Mouse (Mus musculus): ENCODE results near the gene Tescl. TPM values are rescaled to one million over a fixed set of nuclear protein-coding genes. Genes with fewer than 3 reads are reported as not detected.

Tescl gene
- polyA plus RNA-seq, 1 experiment from 2014 or later, result 0.20 TPM

DNA sequence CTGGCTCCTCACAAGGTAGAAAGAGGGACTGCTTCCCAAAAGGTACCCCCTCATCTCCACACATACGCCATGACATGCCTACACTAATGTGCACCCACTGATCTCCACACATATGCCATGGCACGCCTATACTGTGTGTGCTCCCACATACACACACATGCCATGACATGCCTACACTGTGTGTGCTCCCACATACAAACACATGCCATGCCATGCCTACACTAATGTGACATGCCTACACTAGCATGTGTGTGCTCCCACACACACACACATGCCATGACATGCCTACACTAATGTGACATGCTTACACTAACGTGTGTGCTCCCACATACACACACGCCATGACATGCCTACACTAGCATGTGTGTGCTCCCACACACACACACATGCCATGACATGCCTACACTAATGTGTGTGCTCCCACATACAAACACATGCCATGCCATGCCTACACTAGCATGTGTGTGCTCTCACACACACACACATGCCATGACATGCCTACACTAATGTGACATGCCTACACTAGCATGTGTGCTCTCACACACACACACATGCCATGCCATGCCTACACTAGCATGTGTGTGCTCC, 43.5 kb downstream of the Tescl start:
- H3K4me2 ChIP-seq (ENCODE audit: low read length), result no peak overlapping the region
- 99% methylated on average over 4 of the region's 4 CpGs for WGBS
- H3K4me1 ChIP-seq (ENCODE audit: control insufficient read depth, insufficient read depth, low read length), result no peaks in the 10 kb centered on the region
- no peak overlapping the region for H3K27ac ChIP-seq (ENCODE audit: low read depth, low read length)
- no peak for DNase-seq (ENCODE audit: low spot score)
- H3K9me3 ChIP-seq (replicated peaks; ENCODE audit: control insufficient read depth, low read length), result no peaks in the 10 kb centered on the region
- no peak overlapping the region for H3K9ac ChIP-seq (ENCODE audit: low read length)
- H3K4me3 ChIP-seq (ENCODE audit: low read depth, low read length), result no peak overlapping the region
- no peaks in the 10 kb centered on the region for H3K27me3 ChIP-seq (replicated peaks; ENCODE audit: control insufficient read depth, insufficient read depth, low read length)
- ATAC-seq, result no peak
- H3K36me3 ChIP-seq (ENCODE audit: control insufficient read depth, insufficient read depth, low read length), result peaks cover 70% of the 10 kb centered on the region

DNA sequence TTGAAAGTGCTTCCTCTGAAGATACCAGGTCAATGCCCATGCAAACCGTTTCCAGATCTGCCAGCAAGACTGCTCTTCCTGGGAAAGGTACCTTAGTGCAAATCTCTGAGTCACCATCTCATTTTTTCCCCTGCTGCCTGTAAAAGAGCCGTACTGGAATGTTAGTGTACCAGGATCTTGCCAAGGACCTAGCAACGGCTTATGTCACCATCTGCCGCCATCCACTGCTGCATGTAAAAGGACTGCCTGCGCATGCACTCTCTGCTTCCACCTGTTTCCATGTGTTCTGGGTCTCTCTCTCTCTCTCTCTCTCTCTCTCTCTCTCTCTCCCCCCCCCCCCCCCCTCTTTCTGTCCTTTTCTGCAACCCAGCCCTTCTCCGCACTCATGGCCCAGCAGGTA, 45.2 kb downstream of the Tescl start:
- DNase-seq (ENCODE audit: low spot score) (no peak), ATAC-seq (no peak)
- Histone ChIP-seq H3K9me3 (replicated peaks; ENCODE audit: control insufficient read depth, low read length) (no peaks in the 10 kb centered on the region), H3K9ac (ENCODE audit: low read length) (no peak overlapping the region), H3K4me2 (ENCODE audit: low read length) (no peak overlapping the region), H3K27me3 (replicated peaks; ENCODE audit: control insufficient read depth, insufficient read depth, low read length) (no peaks in the 10 kb centered on the region), H3K27ac (ENCODE audit: low read depth, low read length) (no peak overlapping the region), H3K4me3 (ENCODE audit: low read depth, low read length) (no peak overlapping the region), H3K4me1 (ENCODE audit: control insufficient read depth, insufficient read depth, low read length) (no peaks in the 10 kb centered on the region), H3K36me3 (ENCODE audit: control insufficient read depth, insufficient read depth, low read length) (peaks cover 53% of the 10 kb centered on the region)
- 84% methylated on average over 6 of the region's 6 CpGs for WGBS

DNA sequence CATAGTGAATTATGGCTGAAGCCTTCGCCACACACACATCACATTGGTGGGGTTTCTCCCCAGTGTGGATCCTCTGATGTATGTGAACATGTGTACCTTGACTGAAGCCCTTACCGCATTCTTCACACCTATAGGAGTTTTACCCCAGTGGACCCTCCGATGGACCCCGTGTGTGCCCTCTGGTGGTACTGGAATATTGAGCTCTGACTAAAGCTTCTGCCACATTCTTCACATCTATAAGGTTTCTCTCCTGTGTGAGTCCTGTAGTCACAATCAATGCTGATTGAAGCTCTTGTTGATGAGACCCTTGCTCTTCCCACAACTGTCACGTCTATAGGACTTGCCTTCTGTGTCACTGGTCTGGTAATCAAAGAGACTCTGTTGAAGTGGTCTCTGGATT, 46.1 kb downstream of the Tescl start:
- WGBS, result 83% methylated on average over 5 of the region's 5 CpGs

DNA sequence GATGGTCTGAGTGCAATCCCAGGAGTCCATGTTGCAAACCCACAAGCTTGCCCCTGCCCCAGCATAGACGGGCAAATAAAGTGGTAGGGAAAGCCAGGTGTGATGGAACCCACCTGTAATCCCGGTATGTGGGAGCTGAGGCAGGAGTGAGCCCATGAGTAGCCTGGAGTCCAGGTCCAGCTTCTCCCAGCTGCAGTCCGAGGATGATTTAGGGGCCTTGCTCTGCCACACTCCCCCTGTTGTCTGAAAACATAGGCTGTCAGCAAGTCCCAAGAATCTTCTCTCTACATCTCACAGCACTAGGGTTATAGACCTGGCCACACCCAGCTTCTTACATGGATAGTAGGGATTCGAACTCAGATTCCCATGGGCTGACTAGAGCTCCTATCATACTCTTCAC, 46.8 kb downstream of the Tescl start:
- Histone ChIP-seq H3K27me3 (replicated peaks; ENCODE audit: control insufficient read depth, insufficient read depth, low read length) (no peaks in the 10 kb centered on the region), H3K9me3 (replicated peaks; ENCODE audit: control insufficient read depth, low read length) (no peaks in the 10 kb centered on the region), H3K4me1 (ENCODE audit: control insufficient read depth, insufficient read depth, low read length) (no peaks in the 10 kb centered on the region), H3K36me3 (ENCODE audit: control insufficient read depth, insufficient read depth, low read length) (peaks cover 39% of the 10 kb centered on the region), H3K4me2 (ENCODE audit: low read length) (no peak overlapping the region), H3K9ac (ENCODE audit: low read length) (no peak overlapping the region), H3K4me3 (ENCODE audit: low read depth, low read length) (no peak overlapping the region), H3K27ac (ENCODE audit: low read depth, low read length) (no peak overlapping the region)
- DNase-seq (ENCODE audit: low spot score) (no peak), ATAC-seq (no peak)
- 77% methylated on average over 4 of the region's 4 CpGs for WGBS

More for the DNA sequence above, 46.1 kb downstream of the Tescl start:
- no peak for DNase-seq (ENCODE audit: low spot score)
- H3K36me3 ChIP-seq (ENCODE audit: control insufficient read depth, insufficient read depth, low read length), result peaks cover 46% of the 10 kb centered on the region
- H3K4me2 ChIP-seq (ENCODE audit: low read length), result no peak overlapping the region
- H3K27ac ChIP-seq (ENCODE audit: low read depth, low read length), result no peak overlapping the region
- ATAC-seq, result no peak
- no peaks in the 10 kb centered on the region for H3K4me1 ChIP-seq (ENCODE audit: control insufficient read depth, insufficient read depth, low read length)
- H3K4me3 ChIP-seq (ENCODE audit: low read depth, low read length), result no peak overlapping the region
- no peaks in the 10 kb centered on the region for H3K27me3 ChIP-seq (replicated peaks; ENCODE audit: control insufficient read depth, insufficient read depth, low read length)
- no peaks in the 10 kb centered on the region for H3K9me3 ChIP-seq (replicated peaks; ENCODE audit: control insufficient read depth, low read length)
- H3K9ac ChIP-seq (ENCODE audit: low read length), result no peak overlapping the region

DNA sequence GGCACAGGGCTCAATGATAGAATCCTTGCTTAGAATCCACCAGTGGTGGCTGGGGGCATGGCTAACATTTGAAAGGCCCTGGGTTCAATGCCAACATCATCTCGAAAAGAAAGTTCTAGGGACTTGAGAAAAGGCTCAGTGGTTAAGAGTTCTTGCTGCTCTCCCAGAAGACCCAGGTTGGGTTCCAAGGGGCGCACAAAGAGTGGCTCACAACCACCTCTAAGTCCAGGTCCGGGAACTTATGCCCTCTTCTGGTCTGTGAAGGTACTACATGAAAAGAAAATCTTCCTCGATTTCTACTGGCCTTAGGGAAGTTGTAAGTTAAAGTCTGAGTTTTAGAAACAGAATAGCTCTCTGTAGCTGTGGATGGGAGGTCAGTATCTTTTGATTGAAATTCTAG, 47.6 kb downstream of the Tescl start:
- Histone ChIP-seq H3K4me2 (ENCODE audit: low read length) (no peak overlapping the region), H3K4me1 (ENCODE audit: control insufficient read depth, insufficient read depth, low read length) (no peaks in the 10 kb centered on the region), H3K27me3 (replicated peaks; ENCODE audit: control insufficient read depth, insufficient read depth, low read length) (no peaks in the 10 kb centered on the region), H3K9ac (ENCODE audit: low read length) (no peak overlapping the region), H3K36me3 (ENCODE audit: control insufficient read depth, insufficient read depth, low read length) (peaks cover 31% of the 10 kb centered on the region), H3K27ac (ENCODE audit: low read depth, low read length) (no peak overlapping the region), H3K4me3 (ENCODE audit: low read depth, low read length) (no peak overlapping the region), H3K9me3 (replicated peaks; ENCODE audit: control insufficient read depth, low read length) (no peaks in the 10 kb centered on the region)
- no peak for DNase-seq (ENCODE audit: low spot score)
- no peak for ATAC-seq
- 49% methylated on average over 4 of the region's 4 CpGs for WGBS

Small RNA genes within 50 kb of the gene (microRNA-seq; reads per million reads assigned to microRNA genes)
- gene Gm27592, result not detected

Other genes starting within 250 kb of the Tescl start
- gene Zfp112, start 221.6 kb downstream of the Tescl start, polyA plus RNA-seq (2014; fragmentation: Nextera tagmentation; extraction: Ambion mirVana), result 6.5 TPM in 2 replicates
- 22.8 and 26.7 TPM in 2 replicates for gene Zfp235, start 199.8 kb downstream of the Tescl start, polyA plus RNA-seq (2014; fragmentation: Nextera tagmentation; extraction: Ambion mirVana)
- 4.0 and 6.1 TPM in 2 replicates for gene Zfp114, start 158.9 kb downstream of the Tescl start, polyA plus RNA-seq (2014; fragmentation: Nextera tagmentation; extraction: Ambion mirVana)
- 7.7 and 8.1 TPM in 2 replicates for gene Zfp111, start 122.5 kb downstream of the Tescl start, polyA plus RNA-seq (2014; fragmentation: Nextera tagmentation; extraction: Ambion mirVana)
- 2.6 and 3.3 TPM in 2 replicates for gene Zfp109, start 96.4 kb downstream of the Tescl start, polyA plus RNA-seq (2014; fragmentation: Nextera tagmentation; extraction: Ambion mirVana)
- gene Zfp108, start 79.1 kb downstream of the Tescl start, polyA plus RNA-seq (2014; fragmentation: Nextera tagmentation; extraction: Ambion mirVana), result 4.1 and 6.0 TPM in 2 replicates
- 9.4 and 11.0 TPM in 2 replicates for gene Zfp93, start 63.5 kb downstream of the Tescl start, polyA plus RNA-seq (2014; fragmentation: Nextera tagmentation; extraction: Ambion mirVana)
- gene Zfp61, start 32.7 kb downstream of the Tescl start, polyA plus RNA-seq (2014; fragmentation: Nextera tagmentation; extraction: Ambion mirVana), result 33.7 and 40.7 TPM in 2 replicates
- 20.5 and 21.6 TPM in 2 replicates for gene Zfp94, start 17.3 kb downstream of the Tescl start, polyA plus RNA-seq (2014; fragmentation: Nextera tagmentation; extraction: Ambion mirVana)
- gene Lypd5, start 15.3 kb upstream of the Tescl start, polyA plus RNA-seq (2014; fragmentation: Nextera tagmentation; extraction: Ambion mirVana), result not detected in 2 replicates
- 0.09 and 0.53 TPM in 2 replicates for gene Kcnn4, start 36.3 kb upstream of the Tescl start, polyA plus RNA-seq (2014; fragmentation: Nextera tagmentation; extraction: Ambion mirVana)
- gene Smg9, start 65.7 kb upstream of the Tescl start, polyA plus RNA-seq (2014; fragmentation: Nextera tagmentation; extraction: Ambion mirVana), result 23.4 and 26.1 TPM in 2 replicates
- gene Irgc1, start 118.4 kb upstream of the Tescl start, polyA plus RNA-seq (2014; fragmentation: Nextera tagmentation; extraction: Ambion mirVana), result not detected in 2 replicates
- 1.4 and 2.0 TPM in 2 replicates for gene Plaur, start 128.5 kb upstream of the Tescl start, polyA plus RNA-seq (2014; fragmentation: Nextera tagmentation; extraction: Ambion mirVana)
- gene Cadm4, start 148.1 kb upstream of the Tescl start, polyA plus RNA-seq (2014; fragmentation: Nextera tagmentation; extraction: Ambion mirVana), result 26.3 and 29.0 TPM in 2 replicates
- gene Zfp428, start 173.1 kb upstream of the Tescl start, polyA plus RNA-seq (2014; fragmentation: Nextera tagmentation; extraction: Ambion mirVana), result 178 and 205 TPM in 2 replicates
- gene AC161166.1, start 178.5 kb upstream of the Tescl start, polyA plus RNA-seq (2014; fragmentation: Nextera tagmentation; extraction: Ambion mirVana), result 0.20 and 0.45 TPM in 2 replicates
- gene Irgq, start 196.8 kb upstream of the Tescl start, polyA plus RNA-seq (2014; fragmentation: Nextera tagmentation; extraction: Ambion mirVana), result 19.5 and 25.1 TPM in 2 replicates
- 0.28 TPM in 1 of 2 replicates, not detected in the other for gene Pinlyp, start 212.2 kb upstream of the Tescl start, polyA plus RNA-seq (2014; fragmentation: Nextera tagmentation; extraction: Ambion mirVana)
- gene Xrcc1, start 212.4 kb upstream of the Tescl start, polyA plus RNA-seq (2014; fragmentation: Nextera tagmentation; extraction: Ambion mirVana), result 65.1 and 66.6 TPM in 2 replicates

Data from forebrain, embryonic 14.5 days (tissue).